Mouse (Mus musculus): ENCODE measurements around the gene E330009J07Rik. TPM values are rescaled to one million over a fixed set of nuclear protein-coding genes. Genes with fewer than 3 reads are reported as not detected.
A peak's percentile ranks its signal among the peaks of the same experiment; 100 is the strongest.

E330009J07Rik gene
- polyA plus RNA-seq, 1 experiment from 2014 or later: 11.0 TPM

DNA sequence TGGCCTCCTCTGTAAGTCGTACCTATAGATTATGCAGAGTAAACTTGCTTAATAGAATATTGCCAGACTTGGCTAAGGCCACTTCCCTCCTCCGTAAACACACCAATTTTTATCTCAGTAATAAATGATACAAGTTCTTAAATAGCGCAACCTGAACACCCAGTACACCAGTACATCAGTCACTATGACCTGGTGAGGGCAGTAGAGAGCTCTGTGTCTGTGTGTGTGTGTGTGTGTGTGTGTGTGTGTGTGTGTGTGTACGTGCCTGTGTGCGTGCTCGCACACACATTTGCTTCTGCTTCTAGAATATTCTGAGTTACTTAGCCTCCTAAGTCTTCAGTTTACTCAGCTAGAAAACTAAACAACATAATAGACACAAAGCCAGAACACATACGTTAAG lies 82.6 kb downstream of the E330009J07Rik start:
- WGBS: 87% methylated on average over 7 of the region's 7 CpGs
- H3K9me3 ChIP-seq (ENCODE audit: control insufficient read depth, low read length): no peaks in the 10 kb centered on the region
- no peak for TF ChIP-seq EP300 (optimal IDR thresholded peaks at IDR 0.05)
- TF ChIP-seq CTCF (IDR thresholded peaks at IDR 0.05; ENCODE audit: low read depth): peak; percentile 55
- ATAC-seq (ENCODE audit: low FRiP score, low TSS enrichment) (no peak), DNase-seq (ENCODE audit: low spot score) (no peak)
- H3K4me1 ChIP-seq (replicated peaks; ENCODE audit: control insufficient read depth, insufficient read depth): no peaks in the 10 kb centered on the region
- no peak overlapping the region for H3K9ac ChIP-seq (ENCODE audit: low read length)
- no peak overlapping the region for H3K4me2 ChIP-seq (replicated peaks; ENCODE audit: low read depth)
- H3K27me3 ChIP-seq (ENCODE audit: control insufficient read depth, insufficient read depth, low read length): no peaks in the 10 kb centered on the region
- no peak overlapping the region for H3K27ac ChIP-seq (replicated peaks)
- H3K4me3 ChIP-seq (ENCODE audit: low read depth, low read length): no peak overlapping the region
- peaks cover 2% of the 10 kb centered on the region; the same call in 1 of the 2 replicates for H3K36me3 ChIP-seq (ENCODE audit: control insufficient read depth, insufficient read depth, low read length)

Other genes with a start within 250 kb of the E330009J07Rik start
- gene Agk, start 111.0 kb downstream of the E330009J07Rik start, polyA plus RNA-seq (2015; fragmentation: Nextera tagmentation; extraction: Ambion mirVana): 15.7 and 17.1 TPM in 2 replicates
- gene Wee2, start 3.0 kb upstream of the E330009J07Rik start, polyA plus RNA-seq (2015; fragmentation: Nextera tagmentation; extraction: Ambion mirVana): 0.05 TPM in 1 of 2 replicates, not detected in the other
- gene Ssbp1, start 35.2 kb upstream of the E330009J07Rik start, polyA plus RNA-seq (2015; fragmentation: Nextera tagmentation; extraction: Ambion mirVana): 89.2 and 93.6 TPM in 2 replicates
- gene Tas2r137, start 55.1 kb upstream of the E330009J07Rik start, polyA plus RNA-seq (2015; fragmentation: Nextera tagmentation; extraction: Ambion mirVana): not detected in 2 replicates
- gene Tas2r108, start 57.4 kb upstream of the E330009J07Rik start, polyA plus RNA-seq (2015; fragmentation: Nextera tagmentation; extraction: Ambion mirVana): 0.10 TPM in 1 of 2 replicates, not detected in the other
- gene Prss37, start 83.4 kb upstream of the E330009J07Rik start, polyA plus RNA-seq (2015; fragmentation: Nextera tagmentation; extraction: Ambion mirVana): not detected in 2 replicates
- gene Olfr461, start 118.9 kb upstream of the E330009J07Rik start, polyA plus RNA-seq (2015; fragmentation: Nextera tagmentation; extraction: Ambion mirVana): 0.04 TPM in 1 of 2 replicates, not detected in the other
- gene Olfr460, start 133.4 kb upstream of the E330009J07Rik start, polyA plus RNA-seq (2015; fragmentation: Nextera tagmentation; extraction: Ambion mirVana): not detected in 2 replicates
- 1.1 and 1.2 TPM in 2 replicates for gene Clec5a, start 149.7 kb upstream of the E330009J07Rik start, polyA plus RNA-seq (2015; fragmentation: Nextera tagmentation; extraction: Ambion mirVana)
- not detected in 2 replicates for gene Tas2r138, start 177.2 kb upstream of the E330009J07Rik start, polyA plus RNA-seq (2015; fragmentation: Nextera tagmentation; extraction: Ambion mirVana)
- 0.06 and 0.11 TPM in 2 replicates for gene Mgam, start 192.7 kb upstream of the E330009J07Rik start, polyA plus RNA-seq (2015; fragmentation: Nextera tagmentation; extraction: Ambion mirVana)